Mouse (Mus musculus): ENCODE measurements around the gene Pgm5. TPM values are rescaled to one million over a fixed set of nuclear protein-coding genes. Genes with fewer than 3 reads are reported as not detected.

Gene Pgm5
- polyA plus RNA-seq, 1 experiment from 2014 or later, result 4.7 TPM

GRCm38 (mm10) chr19:24806013-24806412 lies 55.6 kb downstream of the Pgm5 start:
- H3K27ac ChIP-seq (ENCODE audit: poor library complexity, severe bottlenecking), result no peak overlapping the region
- H3K4me2 ChIP-seq, result no peak overlapping the region
- no peaks in the 10 kb centered on the region for H3K4me1 ChIP-seq (replicated peaks)
- no peak for ATAC-seq (ENCODE audit: insufficient number of reproducible peaks, low FRiP score)
- no peak overlapping the region for H3K9ac ChIP-seq
- WGBS, result 78% methylated on average over 3 of the region's 3 CpGs
- no peaks in the 10 kb centered on the region for H3K27me3 ChIP-seq (replicated peaks)
- no peaks in the 10 kb centered on the region for H3K9me3 ChIP-seq (replicated peaks)
- no peaks in the 10 kb centered on the region for H3K36me3 ChIP-seq
- no peak overlapping the region for H3K4me3 ChIP-seq

- no peaks in the 10 kb centered on the region for H3K9me3 ChIP-seq (replicated peaks)
- no peaks in the 10 kb centered on the region for H3K36me3 ChIP-seq
- ATAC-seq (ENCODE audit: insufficient number of reproducible peaks, low FRiP score), result peak; percentile 54
- H3K4me2 ChIP-seq, result no peak overlapping the region
- no peak overlapping the region for H3K9ac ChIP-seq
- 51% methylated on average over 9 of the region's 9 CpGs for WGBS
- H3K4me1 ChIP-seq (replicated peaks), result peaks cover 27% of the 10 kb centered on the region
- H3K27me3 ChIP-seq (replicated peaks), result no peaks in the 10 kb centered on the region
- no peak overlapping the region for H3K4me3 ChIP-seq
- peak overlapping the region; percentile 47; the same call in 1 of the 2 replicates for H3K27ac ChIP-seq (ENCODE audit: poor library complexity, severe bottlenecking)
Measured at GRCm38 (mm10) chr19:24797606-24798005, 64.0 kb downstream of the Pgm5 start.

- WGBS, result 9% methylated on average over 6 of the region's 6 CpGs
- Histone ChIP-seq H3K27me3 (replicated peaks) (no peaks in the 10 kb centered on the region), H3K36me3 (no peaks in the 10 kb centered on the region), H3K9ac (no peak overlapping the region), H3K4me1 (replicated peaks) (peaks cover 32% of the 10 kb centered on the region), H3K27ac (ENCODE audit: poor library complexity, severe bottlenecking) (peak overlapping the region; percentile 9), H3K4me3 (no peak overlapping the region), H3K4me2 (peak overlapping the region; percentile 31; the same call in 1 of the 2 replicates), H3K9me3 (replicated peaks) (no peaks in the 10 kb centered on the region)
- ATAC-seq (ENCODE audit: insufficient number of reproducible peaks, low FRiP score), result peak; percentile 80
Measured at GRCm38 (mm10) chr19:24794350-24794749, 67.3 kb downstream of the Pgm5 start.

- peaks cover 39% of the 10 kb centered on the region for H3K4me1 ChIP-seq (replicated peaks)
- ATAC-seq (ENCODE audit: insufficient number of reproducible peaks, low FRiP score), result no peak
- no peaks in the 10 kb centered on the region for H3K27me3 ChIP-seq (replicated peaks)
- no peak overlapping the region for H3K4me3 ChIP-seq
- no peaks in the 10 kb centered on the region for H3K36me3 ChIP-seq
- no peak overlapping the region for H3K9ac ChIP-seq
- H3K27ac ChIP-seq (ENCODE audit: poor library complexity, severe bottlenecking), result peak overlapping the region; percentile 9; the same call in 1 of the 2 replicates
- H3K9me3 ChIP-seq (replicated peaks), result no peaks in the 10 kb centered on the region
- 33% methylated on average over 9 of the region's 9 CpGs for WGBS
- peak overlapping the region; percentile 31; the same call in 1 of the 2 replicates for H3K4me2 ChIP-seq
Measured at GRCm38 (mm10) chr19:24793545-24794139, 68.0 kb downstream of the Pgm5 start.

GRCm38 (mm10) chr19:24792876-24793275 lies 68.8 kb downstream of the Pgm5 start:
- no peak overlapping the region for H3K27ac ChIP-seq (ENCODE audit: poor library complexity, severe bottlenecking)
- H3K9ac ChIP-seq, result no peak overlapping the region
- WGBS, result 84% methylated on average over 5 of the region's 5 CpGs
- ATAC-seq (ENCODE audit: insufficient number of reproducible peaks, low FRiP score), result no peak
- H3K27me3 ChIP-seq (replicated peaks), result no peaks in the 10 kb centered on the region
- H3K4me1 ChIP-seq (replicated peaks), result peaks cover 45% of the 10 kb centered on the region
- H3K36me3 ChIP-seq, result no peaks in the 10 kb centered on the region
- no peak overlapping the region for H3K4me3 ChIP-seq
- no peak overlapping the region for H3K4me2 ChIP-seq
- H3K9me3 ChIP-seq (replicated peaks), result no peaks in the 10 kb centered on the region

GRCm38 (mm10) chr19:24785898-24786297 lies 75.8 kb downstream of the Pgm5 start:
- no peaks in the 10 kb centered on the region for H3K27me3 ChIP-seq (replicated peaks)
- 81% methylated on average over 8 of the region's 8 CpGs for WGBS
- no peak for ATAC-seq (ENCODE audit: insufficient number of reproducible peaks, low FRiP score)
- no peaks in the 10 kb centered on the region for H3K36me3 ChIP-seq
- H3K4me3 ChIP-seq, result no peak overlapping the region
- no peak overlapping the region for H3K27ac ChIP-seq (ENCODE audit: poor library complexity, severe bottlenecking)
- H3K9ac ChIP-seq, result no peak overlapping the region
- no peak overlapping the region for H3K4me2 ChIP-seq
- peaks cover 30% of the 10 kb centered on the region for H3K4me1 ChIP-seq (replicated peaks)
- no peaks in the 10 kb centered on the region for H3K9me3 ChIP-seq (replicated peaks)

GRCm38 (mm10) chr19:24785056-24785675 lies 76.5 kb downstream of the Pgm5 start:
- no peak overlapping the region for H3K27ac ChIP-seq (ENCODE audit: poor library complexity, severe bottlenecking)
- no peaks in the 10 kb centered on the region for H3K27me3 ChIP-seq (replicated peaks)
- no peaks in the 10 kb centered on the region for H3K9me3 ChIP-seq (replicated peaks)
- WGBS, result 66% methylated on average over 15 of the region's 15 CpGs
- ATAC-seq (ENCODE audit: insufficient number of reproducible peaks, low FRiP score), result no peak
- H3K36me3 ChIP-seq, result no peaks in the 10 kb centered on the region
- peaks cover 37% of the 10 kb centered on the region for H3K4me1 ChIP-seq (replicated peaks)
- H3K4me3 ChIP-seq, result no peak overlapping the region
- no peak overlapping the region for H3K4me2 ChIP-seq
- no peak overlapping the region for H3K9ac ChIP-seq

GRCm38 (mm10) chr19:24783736-24784135 lies 77.9 kb downstream of the Pgm5 start:
- Histone ChIP-seq H3K4me2 (no peak overlapping the region), H3K27me3 (replicated peaks) (no peaks in the 10 kb centered on the region), H3K9me3 (replicated peaks) (no peaks in the 10 kb centered on the region), H3K36me3 (no peaks in the 10 kb centered on the region), H3K27ac (ENCODE audit: poor library complexity, severe bottlenecking) (no peak overlapping the region), H3K4me1 (replicated peaks) (peaks cover 43% of the 10 kb centered on the region), H3K4me3 (no peak overlapping the region), H3K9ac (no peak overlapping the region)
- 72% methylated on average over 9 of the region's 9 CpGs for WGBS
- no peak for ATAC-seq (ENCODE audit: insufficient number of reproducible peaks, low FRiP score)

- ATAC-seq (ENCODE audit: insufficient number of reproducible peaks, low FRiP score), result no peak
- WGBS, result 43% methylated on average over 6 of the region's 6 CpGs
- H3K27ac ChIP-seq (ENCODE audit: poor library complexity, severe bottlenecking), result no peak overlapping the region
- peak overlapping the region; percentile 7; the same call in 1 of the 2 replicates for H3K4me2 ChIP-seq
- H3K9me3 ChIP-seq (replicated peaks), result no peaks in the 10 kb centered on the region
- H3K27me3 ChIP-seq (replicated peaks), result no peaks in the 10 kb centered on the region
- no peaks in the 10 kb centered on the region for H3K36me3 ChIP-seq
- H3K4me1 ChIP-seq (replicated peaks), result peaks cover 33% of the 10 kb centered on the region
- no peak overlapping the region for H3K9ac ChIP-seq
- H3K4me3 ChIP-seq, result no peak overlapping the region
Measured at GRCm38 (mm10) chr19:24779996-24780395, 81.7 kb downstream of the Pgm5 start.

- WGBS, result 52% methylated on average over 4 of the region's 4 CpGs
- Histone ChIP-seq H3K27ac (ENCODE audit: poor library complexity, severe bottlenecking) (peak overlapping the region; percentile 73), H3K4me3 (no peak overlapping the region), H3K27me3 (replicated peaks) (no peaks in the 10 kb centered on the region), H3K9ac (no peak overlapping the region), H3K4me1 (replicated peaks) (peaks cover 26% of the 10 kb centered on the region), H3K36me3 (no peaks in the 10 kb centered on the region), H3K4me2 (0 out of 2 replicates have a peak overlapping the region, but pooled peaks have one; percentile 5), H3K9me3 (replicated peaks) (no peaks in the 10 kb centered on the region)
- peak; percentile 69; the same call in 1 of the 2 replicates for ATAC-seq (ENCODE audit: insufficient number of reproducible peaks, low FRiP score)
Measured at GRCm38 (mm10) chr19:24770345-24770744, 91.3 kb downstream of the Pgm5 start.

- Histone ChIP-seq H3K4me3 (no peak overlapping the region), H3K27ac (ENCODE audit: poor library complexity, severe bottlenecking) (peak overlapping the region; percentile 77), H3K9ac (no peak overlapping the region), H3K36me3 (no peaks in the 10 kb centered on the region), H3K4me2 (no peak overlapping the region), H3K4me1 (replicated peaks) (peaks cover 38% of the 10 kb centered on the region), H3K9me3 (replicated peaks) (no peaks in the 10 kb centered on the region), H3K27me3 (replicated peaks) (no peaks in the 10 kb centered on the region)
- WGBS, result 51% methylated on average over 6 of the region's 6 CpGs
- ATAC-seq (ENCODE audit: insufficient number of reproducible peaks, low FRiP score), result 0 out of 2 replicates have a peak, but pooled peaks have one; percentile 18
Measured at GRCm38 (mm10) chr19:24767401-24767800, 94.3 kb downstream of the Pgm5 start.

Measured in heart, embryonic 12.5 days (tissue).